ENCODE assay signal across 18 mouse cellular contexts in the genomic region with DNA sequence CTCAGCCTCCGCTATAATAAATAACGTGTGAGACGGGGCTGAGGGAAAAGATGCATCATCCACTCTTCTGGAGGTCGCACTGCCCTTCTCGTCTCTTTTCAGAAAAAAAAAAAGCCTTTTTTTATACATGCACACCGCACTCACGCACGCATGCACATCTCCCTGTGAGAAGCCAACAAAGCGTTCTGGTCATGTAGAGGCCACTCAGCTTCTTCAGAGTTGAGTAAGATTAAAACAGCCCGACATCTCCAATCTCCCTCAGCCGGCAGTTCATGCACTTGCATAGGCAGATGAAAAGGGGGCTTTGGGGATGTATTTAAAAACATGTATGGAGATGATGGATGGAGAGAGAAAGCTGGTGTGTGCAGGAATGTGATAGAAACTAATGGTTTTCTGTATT.
DNase-seq lines count a peak whose midpoint lies in the region; ATAC-seq lines count a peak whose summit lies in the region.
"Had no signal": no experiment of that assay in that cellular context is flagged by ENCODE, and none has a peak within 500 bp of the region (broad histone marks: within the 10 kb centered on the region; RNA-seq: fewer than 3 reads in every experiment).

No protein-coding gene starts in this region.

- no peak overlapping the region for H3K9ac ChIP-seq in midbrain, embryonic 14.5 days (replicated peaks; ENCODE audit: low read length)
- H3K9ac ChIP-seq in midbrain, embryonic 11.5 days (ENCODE audit: low read length) = no peak overlapping the region
- H3K9ac ChIP-seq in hindbrain, embryonic 14.5 days = no peak overlapping the region
- H3K9ac ChIP-seq: embryonic facial prominence, embryonic 15.5 days; neural tube, embryonic 12.5 days had no signal

- no peaks in the 10 kb centered on the region for H3K9me3 ChIP-seq in midbrain, embryonic 14.5 days (ENCODE audit: control insufficient read depth, low read length)
- H3K9me3 ChIP-seq in midbrain, embryonic 11.5 days (ENCODE audit: control insufficient read depth, low read length) = no peaks in the 10 kb centered on the region
- H3K9me3 ChIP-seq in hindbrain, embryonic 14.5 days (ENCODE audit: control insufficient read depth, low read length) = no peaks in the 10 kb centered on the region
- H3K9me3 ChIP-seq: embryonic facial prominence, embryonic 15.5 days; neural tube, embryonic 12.5 days had no signal

- H3K4me2 ChIP-seq in midbrain, embryonic 14.5 days (ENCODE audit: low read length) = no peak overlapping the region
- no peak overlapping the region for H3K4me2 ChIP-seq in midbrain, embryonic 11.5 days
- no peak overlapping the region for H3K4me2 ChIP-seq in hindbrain, embryonic 14.5 days (replicated peaks)
- H3K4me2 ChIP-seq: embryonic facial prominence, embryonic 15.5 days; neural tube, embryonic 12.5 days had no signal

- no peaks in the 10 kb centered on the region for H3K36me3 ChIP-seq in midbrain, embryonic 14.5 days (ENCODE audit: control insufficient read depth, insufficient read depth, low read length)
- H3K36me3 ChIP-seq in midbrain, embryonic 11.5 days (ENCODE audit: control insufficient read depth, insufficient read depth, low read length) = no peaks in the 10 kb centered on the region
- H3K36me3 ChIP-seq in hindbrain, embryonic 14.5 days (replicated peaks; ENCODE audit: control insufficient read depth, insufficient read depth) = no peaks in the 10 kb centered on the region
- H3K36me3 ChIP-seq: embryonic facial prominence, embryonic 15.5 days; neural tube, embryonic 12.5 days had no signal

- no peak for DNase-seq in frontal cortex, postnatal 25 days (ENCODE audit: low spot score in 2 of 2)
- DNase-seq in midbrain, embryonic 14.5 days = peak; percentile 34
- DNase-seq in midbrain, embryonic 11.5 days (ENCODE audit: low spot score, missing footprints) = no peak
- DNase-seq in hindbrain, embryonic 14.5 days (ENCODE audit: low spot score) = no peak
- DNase-seq in retina, postnatal 1 day = peak; percentile 34
- DNase-seq in cerebellum, postnatal 36 days = no peak
- DNase-seq: cerebellum, adult 9-10 months; embryo, embryonic 11 days; gastrocnemius, postnatal 25 days; heart, postnatal 36 days; left cerebral cortex, postnatal 4 days; lung, adult 2 months; right cerebral cortex, postnatal 4 days had no signal

- peak overlapping the region; percentile 75 for H3K27ac ChIP-seq in midbrain, embryonic 14.5 days (replicated peaks; ENCODE audit: low read depth, low read length)
- H3K27ac ChIP-seq in midbrain, embryonic 11.5 days (ENCODE audit: low read depth, low read length) = no peak overlapping the region
- H3K27ac ChIP-seq in hindbrain, embryonic 14.5 days = peak overlapping the region; percentile 33
- H3K27ac ChIP-seq: embryonic facial prominence, embryonic 15.5 days; macrophage; neural tube, embryonic 12.5 days had no signal

- ATAC-seq in frontal cortex, adult (ENCODE audit: low TSS enrichment) = peak; percentile 56; the same call in 1 of the 2 replicates
- ATAC-seq in midbrain, embryonic 14.5 days (ENCODE audit: low FRiP score, low TSS enrichment) = no peak
- no peak for ATAC-seq in midbrain, embryonic 11.5 days (ENCODE audit: low FRiP score)
- ATAC-seq in hindbrain, embryonic 14.5 days (ENCODE audit: low FRiP score) = no peak
- ATAC-seq: intestine, embryonic 16.5 days had no signal

- 82% methylated on average over 11 of the region's 11 CpGs for WGBS in midbrain, embryonic 14.5 days
- WGBS in midbrain, embryonic 11.5 days = 88% methylated on average over 11 of the region's 11 CpGs
- WGBS in hindbrain, embryonic 14.5 days = 75% methylated on average over 11 of the region's 11 CpGs

- H3K4me3 ChIP-seq in midbrain, embryonic 14.5 days (replicated peaks; ENCODE audit: low read depth, low read length) = no peak overlapping the region
- H3K4me3 ChIP-seq in midbrain, embryonic 11.5 days (ENCODE audit: low read depth, low read length) = no peak overlapping the region
- H3K4me3 ChIP-seq in hindbrain, embryonic 14.5 days (replicated peaks; ENCODE audit: low read length) = no peak overlapping the region
- H3K4me3 ChIP-seq: embryonic facial prominence, embryonic 15.5 days; neural tube, embryonic 12.5 days had no signal

- peaks cover 7% of the 10 kb centered on the region for H3K4me1 ChIP-seq in midbrain, embryonic 14.5 days (ENCODE audit: control insufficient read depth, insufficient read depth, low read length)
- no peaks in the 10 kb centered on the region for H3K4me1 ChIP-seq in midbrain, embryonic 11.5 days (ENCODE audit: control insufficient read depth, insufficient read depth, low read length)
- no peaks in the 10 kb centered on the region for H3K4me1 ChIP-seq in hindbrain, embryonic 14.5 days (replicated peaks; ENCODE audit: control insufficient read depth, insufficient read depth, low read length)
- H3K4me1 ChIP-seq: embryonic facial prominence, embryonic 15.5 days; neural tube, embryonic 12.5 days had no signal

- H3K27me3 ChIP-seq in midbrain, embryonic 14.5 days (ENCODE audit: control insufficient read depth, insufficient read depth, low read length) = no peaks in the 10 kb centered on the region
- H3K27me3 ChIP-seq in midbrain, embryonic 11.5 days (ENCODE audit: control insufficient read depth, insufficient read depth, low read length) = no peaks in the 10 kb centered on the region
- H3K27me3 ChIP-seq in hindbrain, embryonic 14.5 days (ENCODE audit: control insufficient read depth, insufficient read depth, low read length) = no peaks in the 10 kb centered on the region
- H3K27me3 ChIP-seq: embryonic facial prominence, embryonic 15.5 days; neural tube, embryonic 12.5 days had no signal

Comparison
In these comparisons a context has a peak if more than half of its experiments do, and no peak if none do; other contexts are left out.
1. DNase-seq: peak in midbrain, embryonic 14.5 days (single experiment) and retina, postnatal 1 day (single experiment); none in frontal cortex, postnatal 25 days (0 of 2), midbrain, embryonic 11.5 days (single experiment), hindbrain, embryonic 14.5 days (single experiment) and cerebellum, postnatal 36 days (0 of 2).